Mouse (Mus musculus): Measurements from ENCODE around the gene Med19.
"Not testable (repeated sequence)": the region's sequence is repeated elsewhere in the genome, so short reads cannot be mapped to it uniquely, and the experiment has no call there.

The Med19 gene

DNA sequence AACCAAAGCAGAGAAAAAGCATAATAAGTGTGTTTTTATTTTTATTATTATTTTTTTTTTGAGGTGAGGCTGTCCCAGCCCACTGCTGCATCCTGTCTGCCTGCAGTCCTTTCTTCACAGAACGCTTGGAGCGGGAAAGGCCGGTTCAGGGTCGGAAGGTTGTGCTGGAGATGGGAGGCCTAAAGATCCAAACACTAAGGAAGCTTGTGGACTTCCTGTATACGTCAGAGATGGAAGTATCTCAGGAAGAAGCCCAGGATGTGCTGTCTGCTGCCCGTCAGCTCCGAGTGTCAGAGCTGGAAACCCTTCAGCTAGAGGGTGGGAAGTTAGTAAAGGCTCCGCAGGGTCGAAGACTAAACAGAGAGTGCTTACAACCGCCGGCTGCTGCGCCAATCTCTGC lies 12.1 kb upstream of the Med19 start:
- in situ Hi-C loops (cut with MboI) = loop anchor here (10.0 kb wide), 1 partner anchor 201 kb away; no protein-coding TSS in a partner anchor

DNA sequence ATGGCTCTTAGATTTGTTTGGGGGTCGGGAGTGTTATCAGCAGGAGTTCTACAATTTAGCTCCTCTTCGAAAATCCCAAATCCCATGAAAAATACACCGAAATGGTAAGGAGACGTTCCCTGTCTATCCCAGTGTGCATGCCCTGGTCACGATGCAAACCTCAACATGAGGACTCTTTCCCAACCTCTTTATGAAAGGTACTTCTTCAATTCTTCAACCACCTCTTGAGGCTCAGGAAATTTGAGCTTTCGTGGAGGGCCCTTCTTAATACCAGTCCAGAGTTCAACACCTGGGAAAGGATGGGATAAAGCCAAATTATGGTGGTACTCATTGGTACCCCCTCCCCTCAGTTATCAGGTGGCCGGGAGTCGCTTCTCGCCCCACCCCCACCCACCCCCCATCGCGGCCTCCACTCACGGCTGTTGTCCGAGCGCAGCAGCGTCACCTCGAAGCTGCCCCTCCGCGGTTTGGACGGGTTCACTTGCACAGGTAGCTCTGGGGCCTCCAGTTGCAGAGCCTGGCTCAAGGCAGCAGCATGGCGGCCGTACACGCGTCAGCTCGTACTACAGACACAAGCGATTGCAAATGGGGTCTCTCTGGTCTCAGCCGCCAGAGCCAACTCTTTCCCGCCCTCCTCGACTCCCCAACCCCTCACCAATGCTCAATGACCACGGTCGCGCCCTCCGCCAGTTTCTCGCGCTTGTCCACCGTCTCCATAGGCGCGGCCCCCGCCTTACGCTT lies 8.2 kb upstream of the Med19 start:
- in situ Hi-C loops (cut with MboI) = loop anchor here (10.0 kb wide), 1 partner anchor 205 kb away; no protein-coding TSS in a partner anchor

DNA sequence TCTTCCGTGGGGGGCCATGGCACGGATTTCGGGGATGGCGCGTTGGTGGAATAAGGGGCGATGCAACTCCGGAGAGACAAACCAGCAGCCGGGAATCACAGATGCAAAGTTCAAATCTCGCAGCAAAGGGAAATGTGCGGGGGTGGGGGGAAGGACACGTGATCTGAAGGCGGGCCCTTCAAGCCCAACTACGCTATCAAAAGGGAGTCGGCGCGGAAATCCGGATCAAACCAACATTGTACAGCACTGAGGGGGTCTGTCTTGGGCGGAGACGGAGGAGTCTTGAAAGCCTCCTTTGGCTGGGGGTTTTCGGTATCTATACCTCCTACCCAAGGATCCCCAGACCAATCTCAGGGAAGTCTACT lies 7.7 kb upstream of the Med19 start, which contains the start of gene Selenoh:
TSS of gene Selenoh (minus strand) at position 202 of the 365 bp plus-strand sequence.
- in situ Hi-C loops (cut with MboI) = no loop called here

DNA sequence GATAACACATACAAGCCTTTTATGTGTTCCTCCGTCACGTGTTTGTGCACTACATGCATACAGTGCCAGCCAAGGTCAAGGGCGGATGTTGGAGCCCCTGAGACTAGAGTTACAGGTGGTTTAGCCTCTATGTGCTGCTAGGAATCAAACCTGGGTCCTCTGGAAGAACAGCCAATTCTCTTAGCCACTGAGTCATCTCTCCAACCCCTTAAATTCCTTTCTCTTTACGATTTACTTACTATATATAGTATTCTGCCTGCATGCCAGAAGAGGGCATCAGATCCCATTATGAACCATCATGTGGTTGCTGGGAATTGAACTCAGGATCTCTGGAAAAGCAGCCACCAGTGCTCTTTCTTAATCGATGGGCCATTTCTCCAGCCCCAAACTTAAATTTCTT lies 6.7 kb upstream of the Med19 start:
- in situ Hi-C loops (cut with MboI) = not testable (repeated sequence)

DNA sequence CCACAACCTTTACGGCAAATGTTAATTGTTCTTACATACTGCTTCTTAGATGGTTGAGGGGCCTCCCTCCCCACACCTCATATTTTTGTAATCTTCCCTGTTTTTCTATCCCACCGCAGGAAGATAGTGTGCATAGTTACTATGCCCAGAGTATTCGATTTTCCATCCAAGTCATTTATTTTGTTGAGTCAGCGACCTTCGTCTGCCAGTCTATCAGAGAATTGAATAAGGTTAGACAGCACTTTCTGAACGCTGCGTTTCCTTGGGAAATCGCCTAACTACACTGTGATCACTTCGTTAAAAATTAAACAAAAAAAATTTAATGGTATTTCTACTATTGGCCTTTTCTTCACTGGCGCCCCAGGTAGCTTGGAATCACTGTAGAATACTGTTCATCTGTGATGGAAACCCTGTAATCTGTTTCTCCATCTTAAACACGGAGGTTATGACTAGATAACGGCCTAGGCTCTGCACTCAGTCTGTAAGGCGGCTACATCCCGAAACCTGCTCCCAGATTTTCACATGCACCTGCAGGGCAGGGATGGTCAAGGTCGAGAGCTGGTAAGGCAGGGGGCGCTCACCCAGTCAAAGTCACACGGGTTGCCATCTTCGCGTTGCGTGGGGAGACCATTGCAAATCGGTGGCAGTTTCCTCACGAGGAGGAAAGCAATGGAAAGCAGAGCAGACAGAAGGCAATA lies 783 bp upstream of the Med19 start:
- in situ Hi-C loops (cut with MboI) = no loop called here

DNA sequence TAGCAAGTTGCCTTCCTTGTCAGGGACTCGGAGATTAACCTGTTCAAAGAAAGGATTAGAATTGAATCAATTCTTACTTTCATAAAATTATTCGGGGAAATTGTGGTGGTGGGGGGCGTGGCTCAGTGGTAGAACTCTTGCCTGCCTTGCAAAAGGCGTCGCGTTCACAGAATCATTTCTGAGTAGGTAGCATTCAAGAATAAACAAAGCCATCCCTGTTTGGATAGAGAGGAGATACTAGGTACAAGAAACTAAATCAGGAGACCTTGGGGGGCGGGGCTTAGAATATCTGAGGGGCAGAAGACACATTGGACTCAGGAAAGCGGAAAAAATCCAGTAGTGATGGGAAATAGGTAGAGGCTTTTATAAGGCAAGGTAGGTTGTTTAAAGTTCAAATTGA lies 814 bp downstream of the Med19 start, which contains the start of gene Tmx2:
TSS of gene Tmx2 (minus strand) at position 125 of the 400 bp plus-strand sequence.
- in situ Hi-C loops (cut with MboI) = no loop called here

DNA sequence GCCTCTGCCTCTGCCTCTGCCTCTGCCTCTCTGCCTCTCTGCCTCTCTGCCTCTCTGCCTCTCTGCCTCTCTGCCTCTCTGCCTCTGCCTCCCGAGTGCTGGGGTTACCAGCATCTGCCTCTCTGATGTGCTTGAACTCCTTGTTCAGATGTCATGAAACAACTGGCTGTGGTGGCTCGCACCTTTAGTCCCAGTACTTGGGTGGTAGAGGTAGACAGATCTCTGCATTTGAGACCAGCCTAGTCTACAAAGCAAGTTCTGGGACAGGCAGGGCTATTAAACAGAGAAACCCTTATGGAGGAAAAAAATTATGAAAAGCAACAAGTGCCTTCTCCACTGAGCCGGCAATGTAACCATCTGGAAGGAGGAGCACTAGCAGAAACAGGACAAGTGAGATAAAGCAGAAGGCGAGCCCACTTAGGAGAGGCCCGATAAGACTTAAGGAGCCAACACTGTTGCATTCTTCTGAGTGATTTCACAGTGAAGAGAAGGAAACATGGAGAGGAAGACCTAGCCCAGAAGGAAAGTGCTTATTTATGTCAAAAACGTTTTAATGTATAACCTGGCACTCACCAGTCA lies 4.5 kb downstream of the Med19 start:
- in situ Hi-C loops (cut with MboI) = no loop called here

DNA sequence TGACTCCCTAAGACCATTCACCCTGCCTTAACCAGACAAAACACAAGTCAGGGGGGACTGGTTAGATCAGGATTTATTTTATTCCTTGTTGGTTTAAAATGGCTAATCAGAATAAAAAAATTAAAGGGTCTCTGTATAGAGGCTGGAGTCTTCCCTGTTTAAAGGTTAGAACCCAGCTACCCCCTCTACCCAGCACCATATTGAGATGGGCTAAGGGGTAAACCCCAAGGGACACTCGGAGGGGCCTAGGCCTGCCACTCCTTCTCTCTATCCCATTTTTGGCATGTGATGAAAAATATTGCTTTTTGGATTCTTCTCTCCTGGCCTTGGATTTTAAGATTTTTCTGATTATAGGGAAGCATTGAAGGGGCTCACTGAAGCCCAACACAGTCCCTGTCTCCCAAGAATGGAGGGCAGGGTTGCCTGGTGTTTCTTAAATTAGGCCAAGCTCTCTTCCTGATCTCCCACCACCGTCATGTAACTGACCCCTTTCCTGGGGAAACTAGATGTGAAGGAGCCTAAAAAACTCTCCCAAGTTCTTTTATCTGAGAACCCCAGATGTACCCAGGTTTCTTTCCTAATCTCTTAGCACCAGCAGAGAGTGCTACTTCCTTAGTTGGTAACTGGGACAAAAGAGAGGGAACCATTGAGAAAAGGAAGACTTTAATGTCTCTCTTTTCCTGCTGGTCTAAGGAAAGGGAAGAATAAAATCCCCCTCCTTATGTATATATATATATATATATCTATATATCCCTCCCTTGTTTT lies 10.1 kb downstream of the Med19 start:
- in situ Hi-C loops (cut with MboI) = no loop called here

DNA sequence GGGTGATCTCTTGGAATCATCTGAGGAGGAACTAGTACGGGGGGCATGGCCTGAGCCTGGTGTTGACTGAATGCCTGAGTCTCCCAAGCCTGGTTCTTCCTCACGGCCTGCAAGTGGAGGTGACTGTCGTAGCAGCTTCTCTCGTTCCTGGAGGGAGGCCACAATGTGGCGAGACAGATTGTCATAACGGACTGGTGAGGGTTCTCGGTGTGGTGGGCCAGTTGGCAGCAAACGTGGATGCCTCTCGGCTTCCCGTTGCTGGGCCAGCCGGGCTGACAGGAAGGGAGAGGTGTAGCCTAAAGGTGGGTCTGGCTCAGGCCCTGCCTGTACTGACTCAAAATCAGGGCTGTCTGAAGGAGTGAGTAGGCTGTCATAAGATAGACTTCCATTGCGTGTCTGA lies 11.8 kb downstream of the Med19 start:
- in situ Hi-C loops (cut with MboI) = no loop called here

DNA sequence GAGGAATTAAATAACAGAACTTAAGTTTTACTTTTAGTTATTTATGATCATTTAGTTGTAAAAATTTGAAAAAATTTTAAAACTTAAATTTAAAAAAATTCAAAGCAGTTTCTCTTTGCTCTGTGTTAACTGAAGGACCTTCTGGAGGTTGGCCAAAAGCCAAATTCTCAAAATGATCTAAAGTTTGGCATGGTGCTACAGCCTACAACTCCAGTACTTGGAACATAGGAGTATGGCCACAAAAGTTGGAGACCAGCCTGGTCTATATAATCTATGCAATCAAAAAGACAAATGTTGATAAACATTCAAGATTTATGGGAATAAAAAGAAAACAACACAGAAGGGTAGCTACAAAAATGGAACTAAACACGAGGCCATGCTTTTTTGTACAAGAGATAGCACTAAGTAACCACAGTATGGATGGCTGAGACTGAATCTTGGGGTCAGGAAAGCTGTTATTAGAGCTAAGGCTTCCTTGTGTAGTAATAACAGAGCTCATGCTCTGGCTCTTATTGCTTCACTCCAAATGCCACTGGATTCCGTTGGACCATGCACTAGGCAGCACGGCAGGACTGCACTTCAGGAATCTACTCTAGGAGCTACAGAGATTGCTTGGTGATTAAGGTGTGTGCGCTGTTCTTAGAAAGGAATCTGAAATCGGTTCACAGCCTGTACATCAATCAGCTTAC lies 16.9 kb downstream of the Med19 start:
- in situ Hi-C loops (cut with MboI) = no loop called here

DNA sequence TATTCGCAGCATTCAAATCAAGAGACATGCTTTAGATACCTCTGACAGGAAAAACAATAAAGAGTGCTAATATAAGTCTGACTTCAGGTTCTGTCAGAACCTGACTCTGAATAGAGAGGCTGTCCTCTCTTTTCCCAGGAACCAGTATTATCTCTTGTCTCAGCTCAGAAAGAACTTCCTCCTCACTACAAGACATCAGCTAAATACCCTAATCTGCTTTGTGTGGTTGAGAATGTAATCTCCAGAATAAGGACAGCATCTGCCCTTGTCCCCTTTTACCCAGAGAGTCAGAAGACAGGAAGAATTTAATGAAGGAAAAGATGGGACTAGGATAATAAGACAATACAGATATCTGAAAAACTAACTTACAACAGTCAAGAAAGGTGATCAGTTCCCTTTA lies 25.3 kb downstream of the Med19 start:
- in situ Hi-C loops (cut with MboI) = no loop called here

DNA sequence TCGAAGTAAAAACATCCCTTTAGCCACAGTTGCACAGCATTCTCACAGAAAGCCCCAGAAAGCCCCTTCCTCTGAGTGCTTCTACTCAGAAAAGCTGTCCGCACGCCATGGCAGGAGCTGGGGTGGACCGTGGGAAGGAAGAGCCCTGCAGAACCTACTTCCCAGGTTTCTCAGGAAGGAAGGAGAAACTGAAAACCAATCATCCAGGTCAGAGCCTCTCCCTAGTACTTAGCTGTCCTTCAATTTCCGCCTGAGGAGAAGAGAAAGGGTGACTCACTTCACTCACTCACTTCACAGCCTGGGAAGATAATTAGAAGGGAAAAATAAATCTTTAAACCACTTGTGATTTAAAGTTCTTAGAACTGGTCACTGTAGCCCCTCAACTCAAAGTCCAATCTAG lies 26.1 kb downstream of the Med19 start:
- in situ Hi-C loops (cut with MboI) = no loop called here

DNA sequence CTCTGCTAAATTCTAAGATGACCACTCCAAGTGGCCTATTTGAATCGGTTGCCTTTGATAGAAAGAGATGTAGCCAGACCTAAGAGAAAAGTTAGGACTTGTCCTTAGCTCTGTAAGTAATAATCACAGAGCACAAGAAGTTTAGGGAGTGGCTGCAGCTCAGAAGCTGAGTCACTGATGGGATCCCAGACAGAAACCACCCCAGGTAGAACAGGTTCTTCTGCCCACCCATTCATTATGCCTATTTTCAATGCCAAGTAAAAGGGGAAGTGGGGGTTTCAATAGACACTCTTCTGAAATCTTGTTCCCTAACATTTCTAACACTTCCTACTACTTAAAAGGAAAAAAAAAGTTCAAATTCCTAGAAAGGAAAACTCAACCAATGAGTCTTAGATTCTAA lies 27.1 kb downstream of the Med19 start:
- in situ Hi-C loops (cut with MboI) = no loop called here

DNA sequence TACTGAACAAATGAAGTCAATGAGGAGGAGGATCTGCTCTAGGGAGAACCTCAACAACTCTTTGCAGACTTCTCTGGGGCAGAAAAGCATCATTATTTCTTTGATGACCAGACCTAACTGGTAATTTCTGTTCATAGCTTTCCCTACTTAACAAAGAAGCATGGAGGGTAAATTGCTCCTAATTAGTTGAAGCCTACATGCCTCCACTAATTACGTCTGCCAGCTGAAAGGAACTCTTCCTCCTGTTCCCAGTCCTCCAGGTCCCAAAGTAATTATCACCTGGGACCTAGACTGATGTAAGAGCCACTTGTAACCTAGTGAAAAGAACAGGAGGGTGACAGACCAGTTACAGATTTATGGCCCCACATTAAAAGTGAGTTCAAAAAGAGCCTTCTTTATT lies 29.3 kb downstream of the Med19 start:
- in situ Hi-C loops (cut with MboI) = no loop called here

DNA sequence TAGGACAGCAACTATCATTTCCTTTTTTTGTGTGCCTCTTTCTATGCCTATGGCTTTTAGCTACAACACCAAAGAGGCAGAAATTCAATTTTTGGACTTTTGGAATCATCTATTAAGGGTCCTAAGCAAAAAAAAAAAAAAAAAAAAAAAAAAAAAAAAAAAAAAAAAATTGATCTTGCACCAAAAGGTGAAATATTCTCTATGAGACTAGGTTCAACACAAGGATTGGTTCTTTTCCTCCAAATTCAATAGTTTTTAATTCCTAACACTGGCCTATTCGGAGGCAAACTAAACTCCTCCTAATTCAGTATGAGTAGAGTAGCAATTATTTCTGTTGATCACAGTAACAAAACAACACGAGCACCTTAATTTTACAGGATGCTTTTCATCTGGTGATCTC lies 33.7 kb downstream of the Med19 start:
- in situ Hi-C loops (cut with MboI) = no loop called here

DNA sequence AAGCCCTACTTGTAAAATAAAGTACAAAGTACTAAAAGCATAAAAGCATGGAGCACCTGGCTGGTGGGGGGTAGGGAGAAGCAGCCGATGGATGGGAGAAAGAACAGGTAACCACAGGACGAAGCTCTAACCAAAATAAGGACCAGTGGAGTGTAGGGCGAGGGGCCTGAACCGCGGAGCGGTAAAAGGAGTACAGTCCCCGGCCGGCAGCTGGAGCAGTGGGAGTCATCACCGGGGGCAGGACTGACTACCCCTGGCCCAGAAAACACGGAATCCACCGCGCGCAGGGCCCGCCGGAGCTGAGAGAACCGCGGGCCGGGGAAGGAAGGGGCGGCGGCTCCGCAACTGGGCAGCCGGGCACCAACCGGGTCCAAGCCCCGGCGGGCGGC lies 36.2 kb downstream of the Med19 start:
- in situ Hi-C loops (cut with MboI) = no loop called here

DNA sequence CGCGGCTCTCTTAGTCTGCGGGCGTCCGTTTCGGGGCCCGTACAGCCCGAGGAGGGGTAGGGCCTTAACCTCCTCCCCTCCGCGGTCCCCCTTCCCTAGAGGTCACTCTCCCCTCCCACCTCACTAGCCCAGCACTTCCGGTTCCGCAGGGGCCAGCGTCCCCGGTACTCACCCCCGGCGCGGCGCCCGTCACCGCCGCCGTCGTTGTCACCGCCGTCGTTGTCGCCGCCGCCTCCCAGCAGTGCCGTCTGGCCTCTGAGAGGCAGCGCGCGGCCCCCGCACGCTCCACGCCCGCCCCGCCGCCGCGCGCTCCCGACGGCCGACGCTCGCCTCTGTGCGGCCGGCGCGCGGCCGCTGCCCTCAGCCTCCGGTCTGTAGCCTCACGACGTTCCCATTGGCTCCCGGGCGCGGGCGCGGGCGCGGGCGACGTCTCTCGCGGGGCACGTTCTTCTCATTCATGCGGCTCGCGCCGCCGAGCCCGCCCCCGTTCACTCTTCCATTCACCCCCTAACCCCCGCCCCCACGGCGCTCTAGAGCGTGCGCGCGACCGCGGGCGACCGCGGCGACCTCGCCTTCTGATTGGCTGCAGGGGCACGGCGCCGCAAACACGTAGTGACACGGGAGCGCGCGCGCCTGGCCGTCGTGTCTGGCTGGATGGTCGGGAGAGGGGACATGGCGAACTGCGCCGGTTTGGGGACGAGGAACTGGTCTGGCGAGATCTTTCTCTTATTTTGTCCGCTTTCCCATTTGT lies 36.8 kb downstream of the Med19 start, which contains the start of gene Zdhhc5:
TSS of gene Zdhhc5 (minus strand) at position 370 of the 751 bp plus-strand sequence.
- in situ Hi-C loops (cut with MboI) = no loop called here

DNA sequence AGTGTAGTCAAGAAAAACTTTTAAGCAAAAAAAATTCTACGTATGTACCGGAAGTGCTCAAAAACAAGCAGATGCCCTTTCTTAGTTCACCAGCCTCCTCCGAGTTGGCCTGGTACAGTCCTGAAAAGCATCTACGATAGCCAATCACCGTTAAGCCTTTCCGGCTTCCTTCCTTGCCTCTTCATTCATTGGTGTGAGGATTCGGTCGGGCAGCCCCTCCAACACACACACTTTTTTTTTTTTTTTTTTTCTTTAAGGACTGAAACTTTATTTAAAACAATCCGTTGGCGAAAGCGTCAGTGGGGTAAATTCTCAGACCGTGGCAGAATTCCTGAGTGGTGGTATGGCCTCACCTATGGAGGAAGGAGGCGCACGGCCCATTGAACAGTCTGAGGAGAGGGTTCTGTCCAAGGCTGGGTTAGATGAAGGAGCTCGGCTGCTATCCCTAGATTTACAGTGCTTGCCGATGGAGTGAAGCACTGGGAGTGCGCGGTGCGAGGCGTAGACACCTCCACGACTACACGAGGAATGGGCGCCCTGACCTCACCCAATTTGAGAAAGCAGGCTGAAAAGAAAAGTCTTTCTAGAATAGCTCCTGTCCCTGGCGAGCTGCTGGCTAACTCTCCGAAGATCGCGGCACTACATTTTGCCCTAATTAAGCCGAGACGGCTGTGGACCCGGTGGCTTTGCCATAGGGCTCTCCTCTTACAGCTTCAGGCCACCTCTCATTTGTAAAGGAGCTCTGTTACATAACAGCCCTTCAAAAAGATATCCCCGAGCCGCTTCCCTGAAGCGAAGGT lies 37.6 kb downstream of the Med19 start:
- in situ Hi-C loops (cut with MboI) = no loop called here

DNA sequence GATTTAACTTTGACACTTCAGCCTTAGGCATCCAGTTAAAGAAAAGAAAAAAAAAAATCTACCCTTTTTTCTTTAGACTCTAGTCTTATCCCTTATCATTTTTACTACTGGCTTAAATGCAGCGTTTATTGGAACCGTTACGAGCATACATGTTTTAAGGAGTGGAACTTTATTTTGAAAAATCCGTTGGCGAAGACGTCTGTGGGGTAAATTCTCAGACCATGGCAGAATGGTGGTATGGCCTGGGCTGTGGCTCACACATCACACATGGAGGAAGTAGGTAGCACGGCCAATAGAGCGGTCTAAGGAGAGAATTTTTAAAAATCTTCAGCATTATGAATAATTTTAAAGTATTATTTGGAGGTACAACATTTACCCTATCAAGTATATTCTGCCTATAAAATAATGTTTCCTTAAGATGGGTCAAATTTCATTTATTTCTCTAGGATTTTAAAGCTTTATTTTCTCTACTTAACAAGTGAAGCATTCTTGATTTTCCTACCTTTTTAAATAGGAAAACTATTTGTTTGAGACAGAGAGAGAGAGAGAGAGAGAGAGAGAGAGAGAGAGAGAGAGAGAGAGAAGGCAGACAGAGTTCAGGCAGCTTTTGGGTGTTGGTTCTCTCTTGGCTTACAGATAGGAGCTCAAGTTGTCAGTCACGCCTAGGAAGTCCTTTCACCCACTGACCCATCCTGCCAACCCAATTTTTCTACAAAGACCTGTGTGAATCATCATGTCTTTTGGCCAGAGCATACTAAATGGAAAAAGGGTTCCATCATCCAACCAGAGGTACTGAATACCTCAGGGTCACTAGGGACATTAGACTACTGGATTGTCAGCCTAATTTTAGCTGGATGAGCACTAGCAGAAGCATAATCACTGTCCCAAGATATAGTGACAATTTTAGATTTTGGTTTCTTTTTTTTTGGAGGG lies 38.5 kb downstream of the Med19 start:
- in situ Hi-C loops (cut with MboI) = no loop called here
